Mouse (Mus musculus): ENCODE measurements around the gene Pxk. TPM values are rescaled to one million over a fixed set of nuclear protein-coding genes. Genes with fewer than 3 reads are reported as not detected.
A peak's percentile ranks its signal among the peaks of the same experiment; 100 is the strongest.

Gene Pxk
- polyA plus RNA-seq, 1 experiment from 2014 or later, result 37.6 TPM

GRCm38 (mm10) chr14:8145594-8146558 lies 47.9 kb downstream of the Pxk start:
- H3K9me3 ChIP-seq (ENCODE audit: control insufficient read depth, low read length), result no peaks in the 10 kb centered on the region
- H3K36me3 ChIP-seq (ENCODE audit: control insufficient read depth, insufficient read depth, low read length), result peaks cover 50% of the 10 kb centered on the region
- no peak overlapping the region for H3K4me3 ChIP-seq (ENCODE audit: low read depth, low read length)
- no peak for DNase-seq (ENCODE audit: low spot score)
- WGBS, result 84% methylated on average over 13 of the region's 13 CpGs
- no peaks in the 10 kb centered on the region for H3K27me3 ChIP-seq (replicated peaks; ENCODE audit: control insufficient read depth, insufficient read depth, low read length)
- no peak for ATAC-seq (ENCODE audit: low read depth)
- H3K9ac ChIP-seq (ENCODE audit: low read depth, low read length), result no peak overlapping the region
- peaks cover 4% of the 10 kb centered on the region; the same call in 1 of the 2 replicates for H3K4me1 ChIP-seq (ENCODE audit: control insufficient read depth, insufficient read depth, low read length)
- no peak overlapping the region for H3K4me2 ChIP-seq (ENCODE audit: low read depth, low read length)
- H3K27ac ChIP-seq (replicated peaks; ENCODE audit: low read depth, low read length), result no peak overlapping the region

GRCm38 (mm10) chr14:8146611-8147223 lies 48.7 kb downstream of the Pxk start:
- no peak overlapping the region for H3K4me3 ChIP-seq (ENCODE audit: low read depth, low read length)
- H3K9me3 ChIP-seq (ENCODE audit: control insufficient read depth, low read length), result no peaks in the 10 kb centered on the region
- WGBS, result 89% methylated on average over 9 of the region's 11 CpGs
- no peak overlapping the region for H3K9ac ChIP-seq (ENCODE audit: low read depth, low read length)
- ATAC-seq (ENCODE audit: low read depth) (no peak), DNase-seq (ENCODE audit: low spot score) (no peak)
- no peak overlapping the region for H3K27ac ChIP-seq (replicated peaks; ENCODE audit: low read depth, low read length)
- H3K36me3 ChIP-seq (ENCODE audit: control insufficient read depth, insufficient read depth, low read length), result peaks cover 47% of the 10 kb centered on the region
- peaks cover 4% of the 10 kb centered on the region; the same call in 1 of the 2 replicates for H3K4me1 ChIP-seq (ENCODE audit: control insufficient read depth, insufficient read depth, low read length)
- H3K27me3 ChIP-seq (replicated peaks; ENCODE audit: control insufficient read depth, insufficient read depth, low read length), result no peaks in the 10 kb centered on the region
- no peak overlapping the region for H3K4me2 ChIP-seq (ENCODE audit: low read depth, low read length)

- H3K4me3 ChIP-seq (ENCODE audit: low read depth, low read length), result no peak overlapping the region
- no peaks in the 10 kb centered on the region for H3K9me3 ChIP-seq (ENCODE audit: control insufficient read depth, low read length)
- WGBS, result 86% methylated on average over 8 of the region's 8 CpGs
- no peaks in the 10 kb centered on the region for H3K27me3 ChIP-seq (replicated peaks; ENCODE audit: control insufficient read depth, insufficient read depth, low read length)
- H3K4me1 ChIP-seq (ENCODE audit: control insufficient read depth, insufficient read depth, low read length), result no peaks in the 10 kb centered on the region; the same call in 1 of the 2 replicates
- peaks cover 50% of the 10 kb centered on the region for H3K36me3 ChIP-seq (ENCODE audit: control insufficient read depth, insufficient read depth, low read length)
- DNase-seq (ENCODE audit: low spot score) (peak; percentile 21), ATAC-seq (ENCODE audit: low read depth) (0 out of 2 replicates have a peak, but pooled peaks have one; percentile 33)
- H3K4me2 ChIP-seq (ENCODE audit: low read depth, low read length), result no peak overlapping the region
- no peak overlapping the region for H3K9ac ChIP-seq (ENCODE audit: low read depth, low read length)
- H3K27ac ChIP-seq (replicated peaks; ENCODE audit: low read depth, low read length), result no peak overlapping the region
Observed at GRCm38 (mm10) chr14:8148842-8149241, 50.8 kb downstream of the Pxk start.

GRCm38 (mm10) chr14:8151757-8152156 lies 53.7 kb downstream of the Pxk start:
- DNase-seq (ENCODE audit: low spot score), result no peak
- H3K4me1 ChIP-seq (ENCODE audit: control insufficient read depth, insufficient read depth, low read length), result no peaks in the 10 kb centered on the region
- no peak overlapping the region for H3K9ac ChIP-seq (ENCODE audit: low read depth, low read length)

GRCm38 (mm10) chr14:8154072-8154471 lies 56.1 kb downstream of the Pxk start:
- no peaks in the 10 kb centered on the region for H3K9me3 ChIP-seq (ENCODE audit: control insufficient read depth, low read length)
- no peak for ATAC-seq (ENCODE audit: low read depth)
- WGBS, result 71% methylated on average over 3 of the region's 3 CpGs
- no peak overlapping the region for H3K4me3 ChIP-seq (ENCODE audit: low read depth, low read length)
- no peaks in the 10 kb centered on the region for H3K4me1 ChIP-seq (ENCODE audit: control insufficient read depth, insufficient read depth, low read length)
- H3K27me3 ChIP-seq (replicated peaks; ENCODE audit: control insufficient read depth, insufficient read depth, low read length), result no peaks in the 10 kb centered on the region
- DNase-seq (ENCODE audit: low spot score), result no peak
- H3K9ac ChIP-seq (ENCODE audit: low read depth, low read length), result no peak overlapping the region
- no peak overlapping the region for H3K27ac ChIP-seq (replicated peaks; ENCODE audit: low read depth, low read length)
- H3K4me2 ChIP-seq (ENCODE audit: low read depth, low read length), result no peak overlapping the region
- H3K36me3 ChIP-seq (ENCODE audit: control insufficient read depth, insufficient read depth, low read length), result peaks cover 28% of the 10 kb centered on the region

More at GRCm38 (mm10) chr14:8151757-8152156, 53.7 kb downstream of the Pxk start:
- no peaks in the 10 kb centered on the region for H3K9me3 ChIP-seq (ENCODE audit: control insufficient read depth, low read length)
- no peak overlapping the region for H3K4me3 ChIP-seq (ENCODE audit: low read depth, low read length)
- peaks cover 27% of the 10 kb centered on the region for H3K36me3 ChIP-seq (ENCODE audit: control insufficient read depth, insufficient read depth, low read length)
- no peak overlapping the region for H3K27ac ChIP-seq (replicated peaks; ENCODE audit: low read depth, low read length)
- no peaks in the 10 kb centered on the region for H3K27me3 ChIP-seq (replicated peaks; ENCODE audit: control insufficient read depth, insufficient read depth, low read length)
- 97% methylated on average over 5 of the region's 5 CpGs for WGBS
- no peak overlapping the region for H3K4me2 ChIP-seq (ENCODE audit: low read depth, low read length)
- no peak for ATAC-seq (ENCODE audit: low read depth)

- Histone ChIP-seq H3K4me2 (ENCODE audit: low read depth, low read length) (no peak overlapping the region), H3K9ac (ENCODE audit: low read depth, low read length) (no peak overlapping the region), H3K4me3 (ENCODE audit: low read depth, low read length) (no peak overlapping the region), H3K9me3 (ENCODE audit: control insufficient read depth, low read length) (no peaks in the 10 kb centered on the region), H3K36me3 (ENCODE audit: control insufficient read depth, insufficient read depth, low read length) (peaks cover 31% of the 10 kb centered on the region), H3K27me3 (replicated peaks; ENCODE audit: control insufficient read depth, insufficient read depth, low read length) (no peaks in the 10 kb centered on the region), H3K4me1 (ENCODE audit: control insufficient read depth, insufficient read depth, low read length) (no peaks in the 10 kb centered on the region), H3K27ac (replicated peaks; ENCODE audit: low read depth, low read length) (no peak overlapping the region)
- ATAC-seq (ENCODE audit: low read depth) (no peak), DNase-seq (ENCODE audit: low spot score) (peak; percentile 19)
- WGBS, result 41% methylated on average over 3 of the region's 3 CpGs
Observed at GRCm38 (mm10) chr14:8156947-8157346, 58.9 kb downstream of the Pxk start.

- DNase-seq (ENCODE audit: low spot score) (no peak), ATAC-seq (ENCODE audit: low read depth) (no peak)
- no peak overlapping the region for H3K4me3 ChIP-seq (ENCODE audit: low read depth, low read length)
- WGBS, result 84% methylated on average over 3 of the region's 3 CpGs
- H3K4me2 ChIP-seq (ENCODE audit: low read depth, low read length), result no peak overlapping the region
- H3K9ac ChIP-seq (ENCODE audit: low read depth, low read length), result no peak overlapping the region
- no peak overlapping the region for H3K27ac ChIP-seq (replicated peaks; ENCODE audit: low read depth, low read length)
- H3K4me1 ChIP-seq (ENCODE audit: control insufficient read depth, insufficient read depth, low read length), result no peaks in the 10 kb centered on the region
- H3K9me3 ChIP-seq (ENCODE audit: control insufficient read depth, low read length), result no peaks in the 10 kb centered on the region
- no peaks in the 10 kb centered on the region for H3K27me3 ChIP-seq (replicated peaks; ENCODE audit: control insufficient read depth, insufficient read depth, low read length)
- peaks cover 34% of the 10 kb centered on the region for H3K36me3 ChIP-seq (ENCODE audit: control insufficient read depth, insufficient read depth, low read length)
Observed at GRCm38 (mm10) chr14:8158721-8159120, 60.7 kb downstream of the Pxk start.

GRCm38 (mm10) chr14:8159141-8159540 lies 61.1 kb downstream of the Pxk start:
- 87% methylated on average over 3 of the region's 3 CpGs for WGBS
- H3K9ac ChIP-seq (ENCODE audit: low read depth, low read length), result no peak overlapping the region
- no peak for DNase-seq (ENCODE audit: low spot score)

More at GRCm38 (mm10) chr14:8159141-8159540, 61.1 kb downstream of the Pxk start:
- H3K9me3 ChIP-seq (ENCODE audit: control insufficient read depth, low read length), result no peaks in the 10 kb centered on the region
- ATAC-seq (ENCODE audit: low read depth), result no peak
- H3K4me2 ChIP-seq (ENCODE audit: low read depth, low read length), result no peak overlapping the region
- no peak overlapping the region for H3K27ac ChIP-seq (replicated peaks; ENCODE audit: low read depth, low read length)
- H3K4me3 ChIP-seq (ENCODE audit: low read depth, low read length), result no peak overlapping the region
- H3K36me3 ChIP-seq (ENCODE audit: control insufficient read depth, insufficient read depth, low read length), result peaks cover 38% of the 10 kb centered on the region
- H3K4me1 ChIP-seq (ENCODE audit: control insufficient read depth, insufficient read depth, low read length), result no peaks in the 10 kb centered on the region
- no peaks in the 10 kb centered on the region for H3K27me3 ChIP-seq (replicated peaks; ENCODE audit: control insufficient read depth, insufficient read depth, low read length)
